Mouse (Mus musculus): ENCODE measurements around the gene Ifnar1. TPM values are rescaled to one million over a fixed set of nuclear protein-coding genes. Genes with fewer than 3 reads are reported as not detected.
A peak's percentile ranks its signal among the peaks of the same experiment; 100 is the strongest.

Gene Ifnar1
- total and polyA plus RNA-seq, 3 experiments = 16.2 to 103 (median 72.3) TPM

GRCm38 (mm10) chr16:91485841-91486240 lies 803 bp downstream of the Ifnar1 start:
- peak overlapping the region; percentile 90 for H3K4me3 ChIP-seq (ENCODE audit: low read depth, low read length)
- H3K9me3 ChIP-seq (replicated peaks) = 0 out of 2 replicates have a peak, but pooled peaks cover 4% of the 10 kb centered on the region
- peaks cover 43% of the 10 kb centered on the region for H3K36me3 ChIP-seq (replicated peaks)
- H3K4me1 ChIP-seq (ENCODE audit: insufficient read depth, low read depth, low read length) = peaks cover 56% of the 10 kb centered on the region
- ATAC-seq (ENCODE audit: extremely low read depth, insufficient number of reproducible peaks, low FRiP score, poor library complexity, severe bottlenecking) = no peak
- no peak for TF ChIP-seq GATA2 (IDR thresholded peaks at IDR 0.05; ENCODE audit: borderline replicate concordance, low read depth, low read length)
- no peak for TF ChIP-seq TAL1 (conservative IDR thresholded peaks at IDR 0.05; ENCODE audit: low read depth, low read length)
- TF ChIP-seq GATA1 (IDR thresholded peaks at IDR 0.05; ENCODE audit: borderline replicate concordance, low read length) = no peak
- TF ChIP-seq CTCF (IDR thresholded peaks at IDR 0.05; ENCODE audit: low read depth, low read length) = no peak
- no peak for TF ChIP-seq POLR2AphosphoS5 (IDR thresholded peaks at IDR 0.05; ENCODE audit: insufficient replicate concordance, low read depth, low read length)
- no peaks in the 10 kb centered on the region for H3K27me3 ChIP-seq (ENCODE audit: insufficient read depth, low read length)
- DNase-seq (ENCODE audit: low spot score) = no peak

- ATAC-seq (ENCODE audit: extremely low read depth, insufficient number of reproducible peaks, low FRiP score, poor library complexity, severe bottlenecking) = no peak
- H3K9me3 ChIP-seq (replicated peaks) = 0 out of 2 replicates have a peak, but pooled peaks cover 4% of the 10 kb centered on the region
- TF ChIP-seq GATA1 (IDR thresholded peaks at IDR 0.05; ENCODE audit: borderline replicate concordance, low read length) = no peak
- no peak for TF ChIP-seq CTCF (IDR thresholded peaks at IDR 0.05; ENCODE audit: low read depth, low read length)
- no peak for TF ChIP-seq GATA2 (IDR thresholded peaks at IDR 0.05; ENCODE audit: borderline replicate concordance, low read depth, low read length)
- no peak for TF ChIP-seq TAL1 (conservative IDR thresholded peaks at IDR 0.05; ENCODE audit: low read depth, low read length)
- no peak for TF ChIP-seq POLR2AphosphoS5 (IDR thresholded peaks at IDR 0.05; ENCODE audit: insufficient replicate concordance, low read depth, low read length)
- H3K4me1 ChIP-seq (ENCODE audit: insufficient read depth, low read depth, low read length) = peaks cover 58% of the 10 kb centered on the region
- H3K27me3 ChIP-seq (ENCODE audit: insufficient read depth, low read length) = no peaks in the 10 kb centered on the region
- no peak for DNase-seq (ENCODE audit: low spot score)
- H3K36me3 ChIP-seq (replicated peaks) = peaks cover 65% of the 10 kb centered on the region
- no peak overlapping the region for H3K4me3 ChIP-seq (ENCODE audit: low read depth, low read length)
Observed at GRCm38 (mm10) chr16:91488066-91488465, 3.0 kb downstream of the Ifnar1 start.

- TF ChIP-seq POLR2AphosphoS5 (IDR thresholded peaks at IDR 0.05; ENCODE audit: insufficient replicate concordance, low read depth, low read length) = no peak
- DNase-seq (ENCODE audit: low spot score) (no peak), ATAC-seq (ENCODE audit: extremely low read depth, insufficient number of reproducible peaks, low FRiP score, poor library complexity, severe bottlenecking) (no peak; the same call in 1 of the 2 replicates)
Observed at GRCm38 (mm10) chr16:91490897-91491296, 5.9 kb downstream of the Ifnar1 start.

GRCm38 (mm10) chr16:91491473-91491872 lies 6.4 kb downstream of the Ifnar1 start:
- DNase-seq (ENCODE audit: low spot score) (no peak), ATAC-seq (ENCODE audit: extremely low read depth, insufficient number of reproducible peaks, low FRiP score, poor library complexity, severe bottlenecking) (no peak)
- no peak for TF ChIP-seq POLR2AphosphoS5 (IDR thresholded peaks at IDR 0.05; ENCODE audit: insufficient replicate concordance, low read depth, low read length)
- no peak for TF ChIP-seq GATA2 (IDR thresholded peaks at IDR 0.05; ENCODE audit: borderline replicate concordance, low read depth, low read length)
- no peak for TF ChIP-seq TAL1 (conservative IDR thresholded peaks at IDR 0.05; ENCODE audit: low read depth, low read length)
- 0 out of 2 replicates have a peak, but pooled peaks cover 4% of the 10 kb centered on the region for H3K9me3 ChIP-seq (replicated peaks)
- no peaks in the 10 kb centered on the region for H3K27me3 ChIP-seq (ENCODE audit: insufficient read depth, low read length)
- peaks cover 37% of the 10 kb centered on the region for H3K4me1 ChIP-seq (ENCODE audit: insufficient read depth, low read depth, low read length)
- peaks cover 95% of the 10 kb centered on the region for H3K36me3 ChIP-seq (replicated peaks)
- H3K4me3 ChIP-seq (ENCODE audit: low read depth, low read length) = no peak overlapping the region

More at GRCm38 (mm10) chr16:91490897-91491296, 5.9 kb downstream of the Ifnar1 start:
- Histone ChIP-seq H3K9me3 (replicated peaks) (0 out of 2 replicates have a peak, but pooled peaks cover 4% of the 10 kb centered on the region), H3K36me3 (replicated peaks) (peaks cover 93% of the 10 kb centered on the region), H3K4me3 (ENCODE audit: low read depth, low read length) (no peak overlapping the region; the same call in 1 of the 2 replicates), H3K27me3 (ENCODE audit: insufficient read depth, low read length) (no peaks in the 10 kb centered on the region), H3K4me1 (ENCODE audit: insufficient read depth, low read depth, low read length) (peaks cover 43% of the 10 kb centered on the region)

GRCm38 (mm10) chr16:91495501-91495900 lies 10.5 kb downstream of the Ifnar1 start:
- H3K36me3 ChIP-seq (replicated peaks) = peaks cover 98% of the 10 kb centered on the region
- no peak for DNase-seq (ENCODE audit: low spot score)

GRCm38 (mm10) chr16:91496206-91496605 lies 11.2 kb downstream of the Ifnar1 start:
- Histone ChIP-seq H3K4me1 (ENCODE audit: insufficient read depth, low read depth, low read length) (peaks cover 10% of the 10 kb centered on the region), H3K27me3 (ENCODE audit: insufficient read depth, low read length) (no peaks in the 10 kb centered on the region), H3K4me3 (ENCODE audit: low read depth, low read length) (no peak overlapping the region; the same call in 1 of the 2 replicates), H3K9me3 (replicated peaks) (no peaks in the 10 kb centered on the region), H3K36me3 (replicated peaks) (peaks cover 98% of the 10 kb centered on the region)
- TF ChIP-seq GATA1 (IDR thresholded peaks at IDR 0.05; ENCODE audit: borderline replicate concordance, low read length) = no peak
- no peak for TF ChIP-seq CTCF (IDR thresholded peaks at IDR 0.05; ENCODE audit: low read depth, low read length)
- TF ChIP-seq TAL1 (conservative IDR thresholded peaks at IDR 0.05; ENCODE audit: low read depth, low read length) = no peak
- TF ChIP-seq GATA2 (IDR thresholded peaks at IDR 0.05; ENCODE audit: borderline replicate concordance, low read depth, low read length) = no peak
- TF ChIP-seq POLR2AphosphoS5 (IDR thresholded peaks at IDR 0.05; ENCODE audit: insufficient replicate concordance, low read depth, low read length) = no peak; the same call in 1 of the 2 replicates
- DNase-seq (ENCODE audit: low spot score) (no peak), ATAC-seq (ENCODE audit: extremely low read depth, insufficient number of reproducible peaks, low FRiP score, poor library complexity, severe bottlenecking) (no peak)

More at GRCm38 (mm10) chr16:91495501-91495900, 10.5 kb downstream of the Ifnar1 start:
- no peaks in the 10 kb centered on the region for H3K27me3 ChIP-seq (ENCODE audit: insufficient read depth, low read length)
- H3K9me3 ChIP-seq (replicated peaks) = no peaks in the 10 kb centered on the region
- peaks cover 12% of the 10 kb centered on the region for H3K4me1 ChIP-seq (ENCODE audit: insufficient read depth, low read depth, low read length)
- TF ChIP-seq GATA2 (IDR thresholded peaks at IDR 0.05; ENCODE audit: borderline replicate concordance, low read depth, low read length) (no peak), CTCF (IDR thresholded peaks at IDR 0.05; ENCODE audit: low read depth, low read length) (no peak), GATA1 (IDR thresholded peaks at IDR 0.05; ENCODE audit: borderline replicate concordance, low read length) (no peak), POLR2AphosphoS5 (IDR thresholded peaks at IDR 0.05; ENCODE audit: insufficient replicate concordance, low read depth, low read length) (no peak), TAL1 (conservative IDR thresholded peaks at IDR 0.05; ENCODE audit: low read depth, low read length) (no peak)
- H3K4me3 ChIP-seq (ENCODE audit: low read depth, low read length) = no peak overlapping the region
- ATAC-seq (ENCODE audit: extremely low read depth, insufficient number of reproducible peaks, low FRiP score, poor library complexity, severe bottlenecking) = no peak
